Mouse (Mus musculus): ENCODE measurements at regions not wholly inside any gene's neighbourhood (a gene's known extent, or its start where the extent isn't known, plus 50 kb on each side); places are given as distances from the start of the nearest gene placed in this dataset.
A peak's percentile ranks its signal among the peaks of the same experiment; 100 is the strongest.

- TF ChIP-seq CTCF (IDR thresholded peaks at IDR 0.05), result no peak
- TF ChIP-seq EP300 (IDR thresholded peaks at IDR 0.05), result peak; percentile 63
Measured at GRCm38 (mm10) chr5:74847824-74848223, 145.1 kb upstream of the Lnx1 start.
